Mouse (Mus musculus) colon, adult 2 months (tissue): Measurements from ENCODE around the gene Atp6v1g2. TPM values are rescaled to one million over a fixed set of nuclear protein-coding genes. Genes with fewer than 3 reads are reported as not detected.

Source experiments
- polyA plus RNA-seq: library from polyadenylated mRNA; depleted of rRNA; stranded (reverse); fragments of >200 nt; gene quantifications from 2 replicates; pipeline ENCODE4 v1.2.3, GENCODE M21; 2012; rRNA removed

Gene Atp6v1g2
- 4.6 and 5.1 TPM in 2 replicates for polyA plus RNA-seq

GRCm38 (mm10) chr17:35233114-35233980 is at the start of gene Atp6v1g2:
Gene Atp6v1g2 (plus strand): TSS chr17:35233660.

GRCm38 (mm10) chr17:35187959-35188610 is 45.4 kb upstream of the Atp6v1g2 start, which contains the start of gene Lst1:
Gene Lst1 (minus strand): TSS chr17:35188439.

GRCm38 (mm10) chr17:35193881-35194843 is 39.3 kb upstream of the Atp6v1g2 start, which contains the start of gene Ltb:
Gene Ltb (plus strand): TSS chr17:35194439.

GRCm38 (mm10) chr17:35201787-35202186 is 31.7 kb upstream of the Atp6v1g2 start, which contains the start of gene Tnf:
Gene Tnf (minus strand): TSS chr17:35202007.

GRCm38 (mm10) chr17:35204494-35205379 is 28.7 kb upstream of the Atp6v1g2 start, which contains the start of gene Lta:
Gene Lta (minus strand): TSS chr17:35205351.

GRCm38 (mm10) chr17:35220156-35220952 is 13.1 kb upstream of the Atp6v1g2 start, which contains the start of gene Gm16181:
Gene Gm16181 (plus strand): TSS chr17:35220834.

GRCm38 (mm10) chr17:35235614-35236389 is 2.3 kb downstream of the Atp6v1g2 start, which contains the start of gene Nfkbil1:
Gene Nfkbil1 (minus strand): TSS chr17:35235792.

GRCm38 (mm10) chr17:35241305-35242014 is 8.0 kb downstream of the Atp6v1g2 start, which contains the start of gene Ddx39b:
Gene Ddx39b (plus strand): TSS chr17:35241746.

GRCm38 (mm10) chr17:35262664-35263522 is 29.4 kb downstream of the Atp6v1g2 start, which contains the start of gene H2-D1:
Gene H2-D1 (plus strand): TSS chr17:35262730.

Other genes starting within 250 kb of the Atp6v1g2 start
- 196 and 213 TPM in 2 replicates for gene Vars, start 232.7 kb upstream of the Atp6v1g2 start, polyA plus RNA-seq
- 0.73 and 0.83 TPM in 2 replicates for gene Vwa7, start 217.1 kb upstream of the Atp6v1g2 start, polyA plus RNA-seq
- gene Sapcd1, start 205.6 kb upstream of the Atp6v1g2 start, polyA plus RNA-seq, result 1.0 and 2.3 TPM in 2 replicates
- 4.0 and 6.0 TPM in 2 replicates for gene Msh5, start 186.9 kb upstream of the Atp6v1g2 start, polyA plus RNA-seq
- 209 and 215 TPM in 2 replicates for gene Clic1, start 183.7 kb upstream of the Atp6v1g2 start, polyA plus RNA-seq
- gene Ddah2, start 174.6 kb upstream of the Atp6v1g2 start, polyA plus RNA-seq, result 32.5 and 33.0 TPM in 2 replicates
- 5.6 and 10.4 TPM in 2 replicates for gene Ly6g6c, start 168.3 kb upstream of the Atp6v1g2 start, polyA plus RNA-seq
- 0.82 and 1.0 TPM in 2 replicates for gene Mpig6b, start 167.5 kb upstream of the Atp6v1g2 start, polyA plus RNA-seq
- gene Ly6g6e, start 156.8 kb upstream of the Atp6v1g2 start, polyA plus RNA-seq, result 77.8 and 86.1 TPM in 2 replicates
- 19.4 and 23.3 TPM in 2 replicates for gene Ly6g6d, start 155.6 kb upstream of the Atp6v1g2 start, polyA plus RNA-seq
- 2.1 and 2.8 TPM in 2 replicates for gene Ly6g6f, start 148.1 kb upstream of the Atp6v1g2 start, polyA plus RNA-seq
- 238 and 254 TPM in 2 replicates for gene Abhd16a, start 144.4 kb upstream of the Atp6v1g2 start, polyA plus RNA-seq
- not detected in 2 replicates for gene Ly6g5c, start 125.4 kb upstream of the Atp6v1g2 start, polyA plus RNA-seq
- gene Ly6g5b, start 118.2 kb upstream of the Atp6v1g2 start, polyA plus RNA-seq, result 0.72 and 0.86 TPM in 2 replicates
- gene Gpank1, start 112.2 kb upstream of the Atp6v1g2 start, polyA plus RNA-seq, result 23.3 and 25.0 TPM in 2 replicates
- 262 and 295 TPM in 2 replicates for gene Csnk2b, start 111.6 kb upstream of the Atp6v1g2 start, polyA plus RNA-seq
- gene D17H6S53E, start 107.3 kb upstream of the Atp6v1g2 start, polyA plus RNA-seq, result 16.7 and 18.2 TPM in 2 replicates
- 0.12 and 0.19 TPM in 2 replicates for gene Apom, start 101.6 kb upstream of the Atp6v1g2 start, polyA plus RNA-seq
- gene Bag6, start 98.5 kb upstream of the Atp6v1g2 start, polyA plus RNA-seq, result 221 and 228 TPM in 2 replicates
- 341 and 379 TPM in 2 replicates for gene Prrc2a, start 68.8 kb upstream of the Atp6v1g2 start, polyA plus RNA-seq
- 1.6 and 2.5 TPM in 2 replicates for gene Aif1, start 57.6 kb upstream of the Atp6v1g2 start, polyA plus RNA-seq
- gene Lst1, start 45.2 kb upstream of the Atp6v1g2 start, polyA plus RNA-seq, result 8.1 and 10.4 TPM in 2 replicates
- gene Ltb, start 39.2 kb upstream of the Atp6v1g2 start, polyA plus RNA-seq, result 20.1 and 22.9 TPM in 2 replicates
- gene Tnf, start 31.7 kb upstream of the Atp6v1g2 start, polyA plus RNA-seq, result 1.3 TPM in 2 replicates
- 1.4 and 1.8 TPM in 2 replicates for gene Lta, start 28.3 kb upstream of the Atp6v1g2 start, polyA plus RNA-seq
- gene Gm16181, start 12.8 kb upstream of the Atp6v1g2 start, polyA plus RNA-seq, result not detected in 2 replicates
- 28.9 and 34.5 TPM in 2 replicates for gene Nfkbil1, start 2.1 kb downstream of the Atp6v1g2 start, polyA plus RNA-seq
- gene Ddx39b, start 8.1 kb downstream of the Atp6v1g2 start, polyA plus RNA-seq, result 211 and 238 TPM in 2 replicates
- 837 and 1,001 TPM in 2 replicates for gene H2-D1, start 29.1 kb downstream of the Atp6v1g2 start, polyA plus RNA-seq
- 5.1 and 9.8 TPM in 2 replicates for gene H2-Q1, start 86.7 kb downstream of the Atp6v1g2 start, polyA plus RNA-seq
- gene H2-Q2, start 108.6 kb downstream of the Atp6v1g2 start, polyA plus RNA-seq, result 95.5 and 141 TPM in 2 replicates
- gene H2-Q4, start 146.0 kb downstream of the Atp6v1g2 start, polyA plus RNA-seq, result 71.8 and 75.3 TPM in 2 replicates
- 18.5 and 18.8 TPM in 2 replicates for gene H2-Q6, start 191.2 kb downstream of the Atp6v1g2 start, polyA plus RNA-seq
- gene H2-Q7, start 205.5 kb downstream of the Atp6v1g2 start, polyA plus RNA-seq, result 50.6 and 57.2 TPM in 2 replicates
- gene H2-Q10, start 236.4 kb downstream of the Atp6v1g2 start, polyA plus RNA-seq, result 8.0 and 8.1 TPM in 2 replicates